Mouse (Mus musculus) C2C12 (cell line): Measurements from ENCODE around the gene Lsamp. TPM values are rescaled to one million over a fixed set of nuclear protein-coding genes. Genes with fewer than 3 reads are reported as not detected.

Experiments used
- H3K27me3 ChIP-seq: one replicate; pipeline ENCODE4 v1.6.1; 2011; ENCODE audit not compliant: control insufficient read depth, insufficient read depth, insufficient read length
- H3K36me3 ChIP-seq: one replicate; pipeline ENCODE4 v1.6.1; 2011; ENCODE audit not compliant: control insufficient read depth, insufficient read depth
- H3K4me3 ChIP-seq: one replicate; pipeline ENCODE4 v1.5.1; 2011; ENCODE audit warnings: mild to moderate bottlenecking, control low read depth; ENCODE audit not compliant: poor library complexity, insufficient read depth, severe bottlenecking
- H3K79me2 ChIP-seq: one replicate; pipeline ENCODE4 v1.6.1; 2011; ENCODE audit not compliant: control insufficient read depth, insufficient read depth
- H3K79me3 ChIP-seq: one replicate; pipeline ENCODE4 v1.6.1; 2011; ENCODE audit warnings: low read depth, control low read depth
- H3ac ChIP-seq: one replicate; pipeline ENCODE3; 2011; ENCODE audit warnings: low read depth; ENCODE audit not compliant: control insufficient read depth, insufficient read length
- CEBPB ChIP-seq: IDR thresholded peaks from one replicate; pipeline ENCODE4 v1.6.1; 2011; ENCODE audit warnings: low read depth, mild to moderate bottlenecking, control low read depth, moderate library complexity
- CTCF ChIP-seq: IDR thresholded peaks from one replicate; pipeline ENCODE4 v1.5.1; 2011; ENCODE audit not compliant: control insufficient read depth, insufficient read depth, insufficient read length
- FOSL1 ChIP-seq: IDR thresholded peaks from one replicate; pipeline ENCODE4 v1.8.0; 2011; ENCODE audit warnings: mild to moderate bottlenecking, low read length; ENCODE audit not compliant: poor library complexity, insufficient read depth, severe bottlenecking
- MAX ChIP-seq: IDR thresholded peaks from one replicate; pipeline ENCODE4 v1.6.1; 2011; ENCODE audit warnings: mild to moderate bottlenecking, control low read depth
- MYOD1 ChIP-seq: IDR thresholded peaks from one replicate; pipeline ENCODE4 v1.6.1; 2011; ENCODE audit warnings: low read depth; ENCODE audit not compliant: control insufficient read depth, insufficient read length
- MYOG ChIP-seq: IDR thresholded peaks from one replicate; pipeline ENCODE4 v1.6.1; 2011; ENCODE audit not compliant: control insufficient read depth, insufficient read length; ENCODE audit errors: extremely low read depth
- USF1 ChIP-seq: IDR thresholded peaks from one replicate; pipeline ENCODE4 v1.6.1; 2011; ENCODE audit warnings: low read depth, mild to moderate bottlenecking, control low read depth, moderate library complexity
- polyA plus RNA-seq: library from polyadenylated mRNA; unstranded; fragments of >200 nt; fragmentation: generic; extraction: Trizol; gene quantifications from one replicate; pipeline ENCODE4 v1.2.1, GENCODE M21; 2012; ENCODE audit warnings: missing spikeins

Lsamp gene
- polyA plus RNA-seq, 1 experiment = not detected

DNA sequence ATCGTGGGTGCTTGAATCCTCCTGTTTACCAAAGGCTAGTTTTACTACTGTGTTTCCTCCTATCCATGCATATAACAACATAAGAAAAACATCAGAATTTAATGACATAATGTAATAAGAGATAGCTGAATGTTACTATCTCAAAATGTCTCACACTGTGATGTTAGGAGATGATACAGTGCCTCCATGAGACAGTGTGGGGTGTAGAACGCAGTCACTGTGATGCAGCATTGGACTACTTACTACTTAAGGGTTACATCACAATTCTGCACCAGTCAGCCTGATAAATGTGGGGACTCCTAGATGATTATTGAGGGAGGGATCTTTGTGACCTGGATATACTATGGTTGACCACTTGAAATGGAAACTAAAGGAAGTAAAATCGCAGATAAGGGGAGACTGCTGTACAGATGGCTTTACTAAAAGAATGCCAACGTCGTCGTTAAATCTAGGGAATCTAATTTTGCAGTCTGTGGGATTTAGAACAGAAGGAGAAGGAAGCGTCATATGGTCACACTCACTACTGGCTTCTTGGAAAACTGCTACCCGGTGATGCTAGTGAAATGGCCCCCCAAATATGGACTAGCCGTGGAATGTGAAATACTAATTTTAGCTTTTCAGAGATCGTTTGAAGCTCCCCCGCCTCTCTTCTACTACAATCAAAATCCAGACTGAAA is 1762.2 kb downstream of the Lsamp start:
- no peaks in the 10 kb centered on the region for H3K36me3 ChIP-seq
- H3K27me3 ChIP-seq = no peaks in the 10 kb centered on the region
- no peak overlapping the region for H3K4me3 ChIP-seq
- TF ChIP-seq CEBPB (no peak), MYOD1 (no peak), USF1 (no peak), MYOG (no peak), MAX (no peak), FOSL1 (no peak), CTCF (no peak)
- H3K79me2 ChIP-seq = no peaks in the 10 kb centered on the region
- no peak overlapping the region for H3ac ChIP-seq
- H3K79me3 ChIP-seq = no peaks in the 10 kb centered on the region

DNA sequence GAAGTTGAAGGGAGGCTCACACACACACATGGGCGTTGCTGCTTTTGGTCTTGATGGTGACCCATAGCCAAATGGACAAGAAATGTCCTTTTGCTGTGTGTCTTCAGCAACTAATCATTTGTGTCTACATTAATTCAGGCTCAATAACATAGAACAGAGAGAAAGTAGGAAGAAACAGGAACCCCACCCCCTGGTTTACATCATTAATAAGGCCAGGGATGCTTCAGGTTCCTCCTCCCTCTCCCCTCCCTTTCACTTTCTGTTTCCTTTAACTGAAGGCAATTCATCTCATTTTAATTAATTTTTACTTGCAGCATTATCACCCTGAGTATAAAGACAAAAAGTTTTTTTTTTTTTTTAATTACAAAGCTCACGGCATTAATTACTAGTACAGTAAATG is 1763.7 kb downstream of the Lsamp start:
- Histone ChIP-seq H3K79me2 (no peaks in the 10 kb centered on the region), H3K27me3 (no peaks in the 10 kb centered on the region), H3ac (no peak overlapping the region), H3K79me3 (no peaks in the 10 kb centered on the region), H3K36me3 (no peaks in the 10 kb centered on the region), H3K4me3 (no peak overlapping the region)
- TF ChIP-seq MAX (no peak), USF1 (no peak), FOSL1 (no peak), CEBPB (no peak), MYOG (no peak), MYOD1 (no peak)

DNA sequence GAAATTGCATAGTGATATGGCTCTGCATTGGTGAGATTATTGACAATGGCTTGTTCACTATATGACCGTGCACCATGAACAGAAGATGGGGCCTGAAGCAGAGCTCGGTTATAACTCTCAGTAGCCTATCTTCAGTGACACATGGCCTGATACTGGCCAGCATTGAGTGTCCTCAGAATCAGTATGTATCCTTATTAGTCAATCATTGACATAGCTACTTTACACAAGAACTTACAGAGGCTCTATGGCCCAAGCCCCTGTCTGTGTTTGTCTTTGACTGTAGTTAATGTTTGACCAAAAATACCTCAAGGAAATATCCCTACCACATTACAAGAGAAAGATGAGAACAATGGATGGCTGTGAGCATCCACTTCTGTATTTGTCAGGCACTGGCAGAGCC is 1764.6 kb downstream of the Lsamp start:
- H3K36me3 ChIP-seq = no peaks in the 10 kb centered on the region
- no peaks in the 10 kb centered on the region for H3K79me2 ChIP-seq

DNA sequence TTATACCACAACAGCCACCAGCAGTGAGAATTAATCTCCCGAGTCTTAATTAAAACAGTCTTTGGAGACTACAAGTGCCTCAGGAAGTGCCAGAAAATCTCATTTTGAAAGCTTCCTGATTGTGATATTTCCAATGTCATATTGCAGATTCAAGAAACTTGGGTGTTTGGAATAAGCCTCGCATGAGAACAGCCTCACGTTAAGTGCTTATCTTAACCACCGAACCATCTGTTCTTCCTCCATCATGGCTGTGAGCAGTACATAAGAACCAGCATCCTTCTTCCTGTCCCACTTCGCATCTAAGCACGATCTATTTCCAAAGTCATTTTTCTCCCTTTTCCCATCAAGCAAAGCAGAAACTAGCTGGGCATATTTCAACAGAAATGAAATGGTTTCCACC is 1780.1 kb downstream of the Lsamp start:
- no peaks in the 10 kb centered on the region for H3K27me3 ChIP-seq
- H3K4me3 ChIP-seq = no peak overlapping the region
- H3K79me3 ChIP-seq = no peaks in the 10 kb centered on the region
- TF ChIP-seq USF1 (no peak), CTCF (no peak), MYOG (no peak), CEBPB (no peak), FOSL1 (no peak), MAX (no peak), MYOD1 (no peak)
- H3K79me2 ChIP-seq = no peaks in the 10 kb centered on the region
- H3ac ChIP-seq = no peak overlapping the region
- no peaks in the 10 kb centered on the region for H3K36me3 ChIP-seq

More for the DNA sequence above, 1764.6 kb downstream of the Lsamp start:
- Histone ChIP-seq H3K27me3 (no peaks in the 10 kb centered on the region), H3ac (no peak overlapping the region), H3K4me3 (no peak overlapping the region), H3K79me3 (no peaks in the 10 kb centered on the region)
- TF ChIP-seq CEBPB (no peak), USF1 (no peak), MYOG (no peak), MAX (no peak), CTCF (no peak), FOSL1 (no peak)

DNA sequence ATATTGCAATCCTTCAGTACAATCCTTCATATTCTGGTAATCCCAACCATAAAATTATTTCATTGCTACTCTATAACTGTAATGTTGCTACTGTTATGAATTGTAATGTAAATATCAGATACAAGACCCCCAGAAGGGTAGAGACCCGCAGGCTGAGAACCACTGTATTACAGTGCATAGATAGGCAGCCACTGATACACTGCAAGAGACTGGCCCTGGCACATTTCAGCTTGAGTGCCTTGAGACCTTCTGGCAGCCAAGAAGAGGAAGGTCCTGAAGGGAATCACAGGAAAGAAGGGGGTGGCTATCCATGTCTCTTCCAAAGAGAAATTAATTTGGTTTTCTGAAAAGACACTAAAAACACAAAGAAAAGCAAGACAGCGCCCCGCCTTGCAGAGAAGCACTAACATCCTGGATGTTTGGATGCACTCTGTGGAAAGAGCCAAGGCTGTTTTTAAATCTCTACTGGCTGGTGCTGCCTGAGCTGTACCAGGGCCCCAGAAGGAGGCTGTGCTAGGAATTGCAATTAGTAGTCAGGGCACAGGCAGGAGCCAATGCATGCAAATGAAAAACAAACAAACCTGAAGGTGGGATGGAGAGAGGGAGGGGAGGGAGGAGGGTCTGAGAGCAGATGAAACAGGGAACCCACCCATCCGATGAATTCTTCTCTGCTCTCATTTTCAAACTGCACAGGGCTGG is 1787.4 kb downstream of the Lsamp start:
- H3K36me3 ChIP-seq = no peaks in the 10 kb centered on the region
- no peaks in the 10 kb centered on the region for H3K79me3 ChIP-seq
- no peaks in the 10 kb centered on the region for H3K27me3 ChIP-seq
- H3K79me2 ChIP-seq = no peaks in the 10 kb centered on the region
- H3K4me3 ChIP-seq = no peak overlapping the region
- no peak for TF ChIP-seq CTCF
- TF ChIP-seq USF1 = no peak
- TF ChIP-seq FOSL1 = no peak
- no peak for TF ChIP-seq MYOD1
- TF ChIP-seq MAX = no peak
- TF ChIP-seq CEBPB = no peak
- TF ChIP-seq MYOG = no peak
- H3ac ChIP-seq = no peak overlapping the region
